Mouse (Mus musculus): ENCODE data around the gene Lrrc55.

GRCm38 (mm10) chr2:85196901-85197300, at the start of gene Lrrc55:
- TF ChIP-seq CTCF (IDR thresholded peaks at IDR 0.05) = no peak
- TF ChIP-seq EP300 (IDR thresholded peaks at IDR 0.05) = no peak

Measured in lung, postnatal 0 days (tissue).